ENCODE assay signal across 18 mouse cellular contexts in genomic region chr6:100505506-100506247, GRCm38 (mm10).
DNase-seq lines count a peak whose midpoint lies in the region; ATAC-seq and TF ChIP-seq lines count a peak whose summit lies in the region.
"Had no signal": no experiment of that assay in that cellular context is flagged by ENCODE, and none has a peak within 500 bp of the region (broad histone marks: within the 10 kb centered on the region; RNA-seq: fewer than 3 reads in every experiment).

No protein-coding gene starts in this region.

- H3K79me2 ChIP-seq in C2C12 (ENCODE audit: control insufficient read depth, insufficient read depth) = no peaks in the 10 kb centered on the region

- no peak overlapping the region for H3ac ChIP-seq in C2C12 (ENCODE audit: control insufficient read depth, insufficient read length, low read depth)

- TF ChIP-seq CTCF in C2C12 (IDR thresholded peaks at IDR 0.05; ENCODE audit: control insufficient read depth, insufficient read depth, insufficient read length) = no peak

- peak; percentile 19 for DNase-seq in gastrocnemius, adult 18-20 months (ENCODE audit: low spot score)
- DNase-seq in gastrocnemius, postnatal 25 days = no peak
- DNase-seq in fat pad, adult 2 months (ENCODE audit: extremely low read depth, low read depth, low spot score) = peak; percentile 58
- DNase-seq in mesoderm, embryonic 11.5 days (ENCODE audit: low read depth, low spot score) = peak; percentile 44
- DNase-seq in kidney, postnatal 25 days = no peak
- DNase-seq: cerebellum, adult 11 months; heart, adult 11 months; heart, postnatal 10 days; left cerebral cortex, postnatal 4 days; lung, embryonic 14.5 days had no signal

- H3K36me3 ChIP-seq in C2C12 (ENCODE audit: control insufficient read depth, insufficient read depth) = no peaks in the 10 kb centered on the region
- H3K36me3 ChIP-seq: embryonic facial prominence, embryonic 12.5 days; forebrain, embryonic 15.5 days had no signal

- no peak for ATAC-seq in erythroblast, adult 5-6 weeks (replicated peaks; ENCODE audit: low FRiP score, poor library complexity, severe bottlenecking)
- ATAC-seq in CD4-positive, CD25-positive, alpha-beta regulatory T cell, adult 4 months = no peak
- ATAC-seq: forebrain, embryonic 15.5 days; intestine, postnatal 0 days had no signal

- no peaks in the 10 kb centered on the region for H3K79me3 ChIP-seq in C2C12 (ENCODE audit: low read depth)

- H3K27me3 ChIP-seq in C2C12 (ENCODE audit: control insufficient read depth, insufficient read depth, insufficient read length) = no peaks in the 10 kb centered on the region
- H3K27me3 ChIP-seq: CH12.LX; embryonic facial prominence, embryonic 12.5 days; forebrain, embryonic 15.5 days had no signal

- no peak overlapping the region for H3K4me3 ChIP-seq in C2C12 (ENCODE audit: insufficient read depth, poor library complexity, severe bottlenecking)
- H3K4me3 ChIP-seq: embryonic facial prominence, embryonic 12.5 days; forebrain, embryonic 15.5 days; layer of hippocampus, adult 2 months had no signal

TF ChIP-seq in C2C12, 6 proteins besides CTCF, POLR2A, EP300 and RAD21:
- TF ChIP-seq MYOG (IDR thresholded peaks at IDR 0.05; ENCODE audit: control insufficient read depth, extremely low read depth, insufficient read length) (no peak), CEBPB (IDR thresholded peaks at IDR 0.05; ENCODE audit: low read depth) (peak; percentile 90)

Comparison
In these comparisons a context has a peak if more than half of its experiments do, and no peak if none do; other contexts are left out.
1. DNase-seq: peak in gastrocnemius, adult 18-20 months (single experiment), fat pad, adult 2 months (single experiment) and mesoderm, embryonic 11.5 days (single experiment); none in gastrocnemius, postnatal 25 days (single experiment) and kidney, postnatal 25 days (0 of 2).